Mouse (Mus musculus) liver, embryonic 11.5 days (tissue): ENCODE data around the gene Kcnd2. TPM values are rescaled to one million over a fixed set of nuclear protein-coding genes. Genes with fewer than 3 reads are reported as not detected.
"Not testable (repeated sequence)": the region's sequence is repeated elsewhere in the genome, so short reads cannot be mapped to it uniquely, and the experiment has no call there.

ENCODE experiments used
- ATAC-seq: fragments of 200-750 bp; cut with Nextera tagmentation; replicated peaks from 2 replicates; pipeline ENCODE4 v1.8.0; 2017; ENCODE audit warnings: moderate number of reproducible peaks, mild to moderate bottlenecking, moderate TSS enrichment, moderate library complexity; ENCODE audit not compliant: low FRiP score
- DNase-seq: peaks from one replicate; pipeline ENCODE4 v3.0.0-alpha.2; 2017; ENCODE audit warnings: low spot score
- H3K27ac ChIP-seq: fragments of 300-500 bp; sonication (generic); 2 replicates; pipeline ENCODE4 v1.5.1; 2014; ENCODE audit warnings: mild to moderate bottlenecking, low read depth, low read length, control low read depth
- H3K27me3 ChIP-seq: fragments of 300-500 bp; sonication (generic); replicated peaks from 2 replicates; pipeline ENCODE4 v1.6.1; 2014; ENCODE audit warnings: low read length, mixed read lengths; ENCODE audit not compliant: control insufficient read depth, insufficient read depth
- H3K36me3 ChIP-seq: fragments of 300-500 bp; sonication (generic); 2 replicates; pipeline ENCODE4 v1.6.1; 2014; ENCODE audit warnings: mild to moderate bottlenecking, low read length, moderate library complexity, mixed read lengths; ENCODE audit not compliant: control insufficient read depth, insufficient read depth
- H3K4me1 ChIP-seq: fragments of 300-500 bp; sonication (generic); replicated peaks from 2 replicates; pipeline ENCODE4 v1.6.1; 2014; ENCODE audit warnings: low read length, mixed read lengths; ENCODE audit not compliant: control insufficient read depth, insufficient read depth
- H3K4me2 ChIP-seq: fragments of 300-500 bp; sonication (generic); 2 replicates; pipeline ENCODE4 v1.6.1; 2014; ENCODE audit warnings: mild to moderate bottlenecking, control low read depth, moderate library complexity
- H3K4me3 ChIP-seq: fragments of 300-500 bp; sonication (generic); 2 replicates; pipeline ENCODE4 v1.5.1; 2014; ENCODE audit warnings: low read depth, low read length, control low read depth
- H3K9ac ChIP-seq: fragments of 300-500 bp; sonication (generic); 2 replicates; pipeline ENCODE4 v1.6.1; 2014; ENCODE audit warnings: low read depth, low read length, control low read depth
- H3K9me3 ChIP-seq: fragments of 300-500 bp; sonication (generic); 2 replicates; pipeline ENCODE4 v1.6.1; 2016; ENCODE audit warnings: low read length, inconsistent platforms, mixed read lengths; ENCODE audit not compliant: control insufficient read depth
- WGBS: fragments of 180-500 bp; shearing (Covaris S2); extraction: QIAGEN DNeasy Blood & Tissue Kit; methylation state at CpG from one replicate; pipeline ENCODE4 v1.1.7; 2014; 5-methylcytosine and 5-hydroxymethylcytosine counted together
- polyA plus RNA-seq: library from polyadenylated mRNA; unstranded; fragments of >200 nt; fragmentation: Nextera tagmentation; extraction: Ambion mirVana; gene quantifications from 2 replicates; pipeline ENCODE4 v1.2.1, GENCODE M21; 2014

The Kcnd2 gene
- polyA plus RNA-seq, 1 experiment from 2014 or later: 0.21 TPM

GRCm38 (mm10) chr6:21385298-21385697 is 170.0 kb downstream of the Kcnd2 start:
- not testable (repeated sequence) for DNase-seq, H3K27me3 ChIP-seq, H3K36me3 ChIP-seq, ATAC-seq, H3K4me3 ChIP-seq, H3K9ac ChIP-seq, H3K9me3 ChIP-seq, H3K4me2 ChIP-seq, H3K4me1 ChIP-seq, H3K27ac ChIP-seq
- 81% methylated on average over 3 of the region's 3 CpGs for WGBS

- ATAC-seq: no peak
Measured at GRCm38 (mm10) chr6:21391776-21392175, 176.5 kb downstream of the Kcnd2 start.

GRCm38 (mm10) chr6:21413656-21414055 is 198.4 kb downstream of the Kcnd2 start:
- Histone ChIP-seq H3K27me3 (no peaks in the 10 kb centered on the region), H3K4me1 (no peaks in the 10 kb centered on the region), H3K27ac (no peak overlapping the region), H3K4me2 (no peak overlapping the region), H3K36me3 (no peaks in the 10 kb centered on the region), H3K4me3 (no peak overlapping the region), H3K9ac (no peak overlapping the region), H3K9me3 (no peaks in the 10 kb centered on the region)
- no peak for ATAC-seq
- no peak for DNase-seq
- WGBS: 79% methylated on average over 3 of the region's 3 CpGs

More at GRCm38 (mm10) chr6:21391776-21392175, 176.5 kb downstream of the Kcnd2 start:
- Histone ChIP-seq H3K27me3 (no peaks in the 10 kb centered on the region), H3K9ac (no peak overlapping the region), H3K9me3 (no peaks in the 10 kb centered on the region), H3K36me3 (no peaks in the 10 kb centered on the region), H3K4me2 (no peak overlapping the region), H3K4me1 (no peaks in the 10 kb centered on the region), H3K4me3 (no peak overlapping the region), H3K27ac (no peak overlapping the region)
- 79% methylated on average over 4 of the region's 4 CpGs for WGBS
- DNase-seq: no peak

- no peaks in the 10 kb centered on the region for H3K4me1 ChIP-seq
- no peaks in the 10 kb centered on the region for H3K9me3 ChIP-seq
- H3K4me3 ChIP-seq: no peak overlapping the region
- no peak overlapping the region for H3K27ac ChIP-seq
- no peaks in the 10 kb centered on the region for H3K36me3 ChIP-seq
- H3K4me2 ChIP-seq: no peak overlapping the region
- DNase-seq (no peak), ATAC-seq (no peak)
- no peaks in the 10 kb centered on the region for H3K27me3 ChIP-seq
- H3K9ac ChIP-seq: no peak overlapping the region
- 82% methylated on average over 6 of the region's 6 CpGs for WGBS
Measured at GRCm38 (mm10) chr6:21418246-21418645, 202.9 kb downstream of the Kcnd2 start.

- H3K4me1 ChIP-seq: no peaks in the 10 kb centered on the region
- no peak overlapping the region for H3K9ac ChIP-seq
- WGBS: 81% methylated on average over 4 of the region's 4 CpGs
- H3K4me2 ChIP-seq: no peak overlapping the region
- H3K9me3 ChIP-seq: no peaks in the 10 kb centered on the region
- no peak for ATAC-seq
- DNase-seq: no peak
- H3K27ac ChIP-seq: no peak overlapping the region
- H3K27me3 ChIP-seq: no peaks in the 10 kb centered on the region
- H3K36me3 ChIP-seq: no peaks in the 10 kb centered on the region
- H3K4me3 ChIP-seq: no peak overlapping the region
Measured at GRCm38 (mm10) chr6:21424202-21424785, 209.0 kb downstream of the Kcnd2 start.

GRCm38 (mm10) chr6:21431120-21431519 is 215.8 kb downstream of the Kcnd2 start:
- H3K9me3 ChIP-seq: no peaks in the 10 kb centered on the region
- no peaks in the 10 kb centered on the region for H3K27me3 ChIP-seq
- WGBS: 81% methylated on average over 1 of the region's 1 CpGs
- ATAC-seq (no peak), DNase-seq (no peak)
- H3K36me3 ChIP-seq: no peaks in the 10 kb centered on the region
- H3K4me2 ChIP-seq: no peak overlapping the region
- no peak overlapping the region for H3K4me3 ChIP-seq
- no peaks in the 10 kb centered on the region for H3K4me1 ChIP-seq
- no peak overlapping the region for H3K27ac ChIP-seq
- no peak overlapping the region for H3K9ac ChIP-seq

GRCm38 (mm10) chr6:21464719-21465118 is 249.4 kb downstream of the Kcnd2 start:
- Histone ChIP-seq H3K9ac (no peak overlapping the region), H3K9me3 (no peaks in the 10 kb centered on the region), H3K27me3 (no peaks in the 10 kb centered on the region), H3K4me1 (no peaks in the 10 kb centered on the region), H3K36me3 (no peaks in the 10 kb centered on the region), H3K4me2 (no peak overlapping the region), H3K27ac (no peak overlapping the region), H3K4me3 (no peak overlapping the region)
- ATAC-seq (no peak), DNase-seq (no peak)

- H3K9me3 ChIP-seq: no peaks in the 10 kb centered on the region
Measured at GRCm38 (mm10) chr6:21471891-21472544, 256.7 kb downstream of the Kcnd2 start.

GRCm38 (mm10) chr6:21482714-21483113 is 267.4 kb downstream of the Kcnd2 start:
- DNase-seq: no peak
- Histone ChIP-seq H3K4me2 (no peak overlapping the region), H3K4me3 (no peak overlapping the region), H3K9me3 (no peaks in the 10 kb centered on the region), H3K27me3 (no peaks in the 10 kb centered on the region), H3K9ac (no peak overlapping the region), H3K36me3 (no peaks in the 10 kb centered on the region), H3K4me1 (no peaks in the 10 kb centered on the region), H3K27ac (no peak overlapping the region)
- no peak for ATAC-seq
- WGBS: 85% methylated on average over 2 of the region's 2 CpGs

More at GRCm38 (mm10) chr6:21471891-21472544, 256.7 kb downstream of the Kcnd2 start:
- Histone ChIP-seq H3K4me1 (no peaks in the 10 kb centered on the region), H3K36me3 (no peaks in the 10 kb centered on the region), H3K27me3 (no peaks in the 10 kb centered on the region), H3K27ac (no peak overlapping the region), H3K4me2 (no peak overlapping the region), H3K4me3 (no peak overlapping the region), H3K9ac (no peak overlapping the region)
- 65% methylated on average over 1 of the region's 1 CpGs for WGBS
- DNase-seq (no peak), ATAC-seq (no peak)
